Mouse (Mus musculus) hindbrain, postnatal 0 days (tissue): ENCODE data around the gene Rspo1. TPM values are rescaled to one million over a fixed set of nuclear protein-coding genes. Genes with fewer than 3 reads are reported as not detected.
"Not testable (repeated sequence)": the region's sequence is repeated elsewhere in the genome, so short reads cannot be mapped to it uniquely, and the experiment has no call there.

Experiments
- ATAC-seq: fragments of 200-750 bp; cut with Nextera tagmentation; 2 replicates; pipeline ENCODE4 v1.8.0; 2017; ENCODE audit warnings: mild to moderate bottlenecking, moderate TSS enrichment, moderate library complexity
- DNase-seq: peaks from one replicate; pipeline ENCODE4 v3.0.0-alpha.2; 2015; ENCODE audit warnings: low spot score
- H3K27ac ChIP-seq: fragments of 300-500 bp; sonication (generic); 2 replicates; pipeline ENCODE4 v1.5.1; 2014; ENCODE audit warnings: mild to moderate bottlenecking
- H3K27me3 ChIP-seq: fragments of 300-500 bp; sonication (generic); 2 replicates; pipeline ENCODE4 v1.6.1; 2014; ENCODE audit warnings: low read length, mixed read lengths; ENCODE audit not compliant: insufficient read depth
- H3K36me3 ChIP-seq: fragments of 300-500 bp; sonication (generic); 2 replicates; pipeline ENCODE4 v1.6.1; 2014; ENCODE audit warnings: low read length, mixed read lengths; ENCODE audit not compliant: insufficient read depth
- H3K4me1 ChIP-seq: fragments of 300-500 bp; sonication (generic); 2 replicates; pipeline ENCODE4 v1.6.1; 2014; ENCODE audit warnings: antibody characterized with exemption, low read length, mixed read lengths; ENCODE audit not compliant: insufficient read depth
- H3K4me2 ChIP-seq: fragments of 300-500 bp; sonication (generic); 2 replicates; pipeline ENCODE4 v1.6.1; 2014; ENCODE audit warnings: low read depth, mild to moderate bottlenecking, low read length, moderate library complexity, mixed read lengths
- H3K4me3 ChIP-seq: fragments of 300-500 bp; sonication (generic); 2 replicates; pipeline ENCODE4 v1.5.1; 2014; ENCODE audit warnings: low read length
- H3K9ac ChIP-seq: fragments of 300-500 bp; sonication (generic); replicated peaks from 2 replicates; pipeline ENCODE4 v1.6.1; 2014; ENCODE audit warnings: mild to moderate bottlenecking, low read length, moderate library complexity, mixed read lengths
- H3K9me3 ChIP-seq: fragments of 300-500 bp; sonication (generic); 2 replicates; pipeline ENCODE4 v1.6.1; 2016; ENCODE audit warnings: low read length, mixed read lengths
- CTCF ChIP-seq: IDR thresholded peaks from 2 replicates; pipeline ENCODE4 v1.5.1; 2016; ENCODE audit warnings: antibody characterized with exemption, control low read depth, low read depth
- WGBS: fragments of 180-500 bp; shearing (Covaris S2); extraction: QIAGEN DNeasy Blood & Tissue Kit; methylation state at CpG from one replicate; pipeline ENCODE4 v1.1.7; 2014; 5-methylcytosine and 5-hydroxymethylcytosine counted together
- polyA plus RNA-seq: library from polyadenylated mRNA; unstranded; fragments of >200 nt; fragmentation: Nextera tagmentation; extraction: Ambion mirVana; gene quantifications from 2 replicates; pipeline ENCODE4 v1.2.1, GENCODE M21; 2015
- total RNA-seq: library from RNA; depleted of rRNA; stranded (reverse); fragments of >200 nt; gene quantifications from 2 replicates; pipeline ENCODE4 v1.2.3, GENCODE M21; 2014; rRNA removed

Gene Rspo1
- 0.36 and 13.6 TPM in 2 replicates for total RNA-seq
- 0.74 and 0.95 TPM in 2 replicates for polyA plus RNA-seq

DNA sequence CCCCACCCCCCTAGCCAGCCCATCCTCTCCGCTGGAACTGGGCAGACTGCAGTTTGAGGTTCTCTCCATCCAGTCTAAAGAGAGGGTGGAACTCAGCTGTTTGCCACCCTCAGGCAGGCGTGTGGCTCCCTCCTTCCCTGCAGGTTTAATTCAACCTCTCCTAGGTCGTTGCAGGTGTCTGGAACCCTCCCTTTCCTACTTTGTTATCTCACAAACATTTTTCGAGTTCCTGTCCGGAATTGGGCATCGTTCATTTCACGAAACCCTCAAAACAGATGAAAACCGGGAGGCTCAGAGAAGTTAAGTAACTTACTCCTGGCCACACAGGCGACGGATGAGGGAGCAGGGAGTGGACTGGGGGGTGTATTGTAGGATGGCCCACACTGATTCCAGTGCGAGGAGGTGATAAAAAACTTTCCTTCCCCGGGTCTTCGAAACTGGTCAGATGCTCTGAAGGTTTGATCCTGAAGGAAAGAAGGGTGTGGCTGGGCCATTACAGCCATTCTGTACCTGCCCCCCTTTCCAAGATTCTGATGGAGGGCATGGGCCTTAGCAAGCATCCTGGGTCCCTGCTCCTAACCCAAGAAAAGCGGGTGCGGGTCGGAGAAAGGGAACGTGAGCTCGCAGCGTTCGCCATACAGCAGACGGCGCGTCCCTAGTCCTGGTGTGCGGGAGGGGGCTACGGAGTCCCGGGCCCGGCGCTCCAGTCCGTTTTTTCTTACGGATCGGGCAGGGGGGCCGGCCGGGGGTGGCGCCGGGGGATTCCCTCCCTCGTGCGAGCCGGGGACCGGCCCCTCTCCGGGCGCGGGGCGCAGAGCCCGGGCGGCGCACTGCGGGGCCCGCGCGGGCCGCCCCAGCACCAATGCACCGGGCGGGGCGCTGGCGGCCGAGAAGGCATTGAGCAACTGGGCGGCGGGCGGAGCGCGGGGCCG lies at the start of gene Rspo1:
TSS of gene Rspo1 (plus strand) at position 760 of the 932 bp plus-strand sequence.
- Histone ChIP-seq H3K9ac (0 out of 2 replicates have a peak within 1 kb of the TSS, but pooled peaks have one; percentile 18), H3K4me3 (peak within 1 kb of the TSS; percentile 29), H3K4me2 (peak within 1 kb of the TSS; percentile 54), H3K4me1 (no peaks in the 10 kb centered on the region; the same call in 1 of the 2 replicates), H3K9me3 (no peaks in the 10 kb centered on the region), H3K27me3 (peaks cover 61% of the 10 kb centered on the region), H3K36me3 (no peaks in the 10 kb centered on the region), H3K27ac (no peak within 1 kb of the TSS)
- TF ChIP-seq CTCF, result no peak
- 2% methylated on average over 46 of the region's 62 CpGs for WGBS
- DNase-seq (no peak), ATAC-seq (no peak)

GRCm38 (mm10) chr4:124936613-124937471 lies 49.4 kb upstream of the Rspo1 start, which contains the start of gene 9930104L06Rik:
Gene 9930104L06Rik (plus strand): TSS chr4:124937048.
- Histone ChIP-seq H3K4me3 (peak within 1 kb of the TSS; percentile 89), H3K36me3 (peaks cover 19% of the 10 kb centered on the region), H3K27ac (no peak within 1 kb of the TSS), H3K9me3 (no peaks in the 10 kb centered on the region), H3K27me3 (no peaks in the 10 kb centered on the region), H3K4me2 (peak within 1 kb of the TSS; percentile 66), H3K4me1 (peaks cover 12% of the 10 kb centered on the region; the same call in 1 of the 2 replicates), H3K9ac (peak within 1 kb of the TSS; percentile 69)
- peak; percentile 99 for ATAC-seq
- TF ChIP-seq CTCF, result no peak
- under 1% methylated on average over 52 of the region's 52 CpGs for WGBS
- peak; percentile 99 for DNase-seq

DNA sequence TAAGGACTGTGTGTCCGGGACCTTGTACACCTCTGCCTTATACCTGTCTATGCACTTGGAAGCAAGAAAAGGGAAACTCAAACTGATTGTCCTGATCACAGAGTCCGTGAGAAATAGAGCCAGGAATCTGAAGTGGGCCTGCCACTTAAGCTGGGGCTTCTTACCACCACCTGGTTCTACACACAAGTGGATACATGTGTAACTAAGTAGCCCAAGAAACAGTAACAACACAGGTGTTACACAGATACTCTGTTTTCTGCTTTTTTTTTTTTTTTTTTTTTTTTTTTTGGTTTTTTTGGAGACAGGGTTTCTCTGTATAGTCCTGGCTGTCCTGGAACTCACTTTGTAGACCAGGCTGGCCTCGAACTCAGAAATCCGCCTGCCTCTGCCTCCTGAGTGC lies 47.0 kb upstream of the Rspo1 start, which contains the start of gene Cdca8:
TSS of gene Cdca8 (minus strand) at position 101 of the 400 bp plus-strand sequence.
- H3K9me3 ChIP-seq, ATAC-seq, H3K27me3 ChIP-seq, H3K9ac ChIP-seq, H3K4me2 ChIP-seq, H3K4me3 ChIP-seq, H3K27ac ChIP-seq, DNase-seq: not testable (repeated sequence)
- Histone ChIP-seq H3K4me1 (peaks cover 12% of the 10 kb centered on the region; the same call in 1 of the 2 replicates), H3K36me3 (peaks cover 19% of the 10 kb centered on the region)
- WGBS, result 88% methylated on average over 4 of the region's 4 CpGs

GRCm38 (mm10) chr4:124943022-124943421 lies 43.2 kb upstream of the Rspo1 start:
- Histone ChIP-seq H3K27me3 (no peaks in the 10 kb centered on the region), H3K9me3 (no peaks in the 10 kb centered on the region), H3K4me2 (no peak overlapping the region), H3K9ac (no peak overlapping the region), H3K27ac (no peak overlapping the region), H3K4me3 (no peak overlapping the region), H3K36me3 (peaks cover 19% of the 10 kb centered on the region), H3K4me1 (no peaks in the 10 kb centered on the region)
- peak; percentile 32; the same call in 1 of the 2 replicates for ATAC-seq
- TF ChIP-seq CTCF, result peak; percentile 97
- DNase-seq, result peak; percentile 87
- 5% methylated on average over 4 of the region's 4 CpGs for WGBS

GRCm38 (mm10) chr4:124943781-124944180 lies 42.4 kb upstream of the Rspo1 start:
- 85% methylated on average over 5 of the region's 5 CpGs for WGBS
- DNase-seq (no peak), ATAC-seq (no peak)
- H3K27ac ChIP-seq, result no peak overlapping the region
- no peaks in the 10 kb centered on the region for H3K27me3 ChIP-seq
- H3K4me3 ChIP-seq, result no peak overlapping the region
- no peaks in the 10 kb centered on the region for H3K9me3 ChIP-seq
- H3K36me3 ChIP-seq, result peaks cover 16% of the 10 kb centered on the region
- no peaks in the 10 kb centered on the region for H3K4me1 ChIP-seq
- no peak overlapping the region for H3K4me2 ChIP-seq
- no peak overlapping the region for H3K9ac ChIP-seq
- no peak for TF ChIP-seq CTCF

DNA sequence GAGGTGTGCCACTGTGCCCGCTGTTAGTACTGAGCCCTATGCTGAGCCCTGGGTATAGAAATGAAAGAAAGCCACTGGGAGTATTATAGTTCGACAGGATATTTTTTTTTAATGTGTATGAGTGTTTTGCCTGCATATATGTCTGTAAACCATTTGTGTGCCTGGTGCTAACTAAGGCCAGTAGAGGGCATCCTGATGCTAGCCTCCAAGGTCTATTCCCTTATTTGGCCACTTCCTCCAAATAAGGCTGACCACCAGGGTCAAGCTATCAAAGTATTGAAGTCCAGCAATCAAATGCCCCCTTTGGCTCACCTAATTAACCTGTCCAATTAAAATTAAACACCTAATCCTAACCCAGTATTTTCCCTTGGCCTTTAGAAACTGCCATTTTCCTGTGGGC lies 41.3 kb upstream of the Rspo1 start:
- ATAC-seq, result no peak
- TF ChIP-seq CTCF, result peak; percentile 64
- peak; percentile 61 for DNase-seq
- no peak overlapping the region for H3K9ac ChIP-seq
- no peak overlapping the region for H3K4me2 ChIP-seq
- H3K9me3 ChIP-seq, result no peaks in the 10 kb centered on the region
- H3K27ac ChIP-seq, result no peak overlapping the region
- no peaks in the 10 kb centered on the region for H3K4me1 ChIP-seq
- peaks cover 10% of the 10 kb centered on the region for H3K36me3 ChIP-seq
- WGBS, result 62% methylated on average over 2 of the region's 2 CpGs
- H3K27me3 ChIP-seq, result no peaks in the 10 kb centered on the region
- no peak overlapping the region for H3K4me3 ChIP-seq
